Mouse (Mus musculus): Measurements from ENCODE around the gene Pla2g4e.

- TF ChIP-seq CTCF (IDR thresholded peaks at IDR 0.05; ENCODE audit: low read depth, low read length) (peak; percentile 5), POLR2A (IDR thresholded peaks at IDR 0.05; ENCODE audit: insufficient read depth, low read length) (no peak)
These were observed 66.2 kb downstream of the Pla2g4e start for GRCm38 (mm10) chr2:120178936-120179335.

Data from ES-Bruce4 (cell line).